Mouse (Mus musculus) CD4-positive, CD25-positive, alpha-beta regulatory T cell (primary cell): ENCODE data around the gene Cfdp1. TPM values are rescaled to one million over a fixed set of nuclear protein-coding genes. Genes with fewer than 3 reads are reported as not detected.

Experiments used
- polyA plus RNA-seq: library from polyadenylated mRNA; unstranded; fragments of 100-300 nt; shearing (Covaris generic); gene quantifications from one replicate; pipeline ENCODE4 v1.2.1, GENCODE M21; 2017

The Cfdp1 gene
- polyA plus RNA-seq, result 113 TPM

DNA sequence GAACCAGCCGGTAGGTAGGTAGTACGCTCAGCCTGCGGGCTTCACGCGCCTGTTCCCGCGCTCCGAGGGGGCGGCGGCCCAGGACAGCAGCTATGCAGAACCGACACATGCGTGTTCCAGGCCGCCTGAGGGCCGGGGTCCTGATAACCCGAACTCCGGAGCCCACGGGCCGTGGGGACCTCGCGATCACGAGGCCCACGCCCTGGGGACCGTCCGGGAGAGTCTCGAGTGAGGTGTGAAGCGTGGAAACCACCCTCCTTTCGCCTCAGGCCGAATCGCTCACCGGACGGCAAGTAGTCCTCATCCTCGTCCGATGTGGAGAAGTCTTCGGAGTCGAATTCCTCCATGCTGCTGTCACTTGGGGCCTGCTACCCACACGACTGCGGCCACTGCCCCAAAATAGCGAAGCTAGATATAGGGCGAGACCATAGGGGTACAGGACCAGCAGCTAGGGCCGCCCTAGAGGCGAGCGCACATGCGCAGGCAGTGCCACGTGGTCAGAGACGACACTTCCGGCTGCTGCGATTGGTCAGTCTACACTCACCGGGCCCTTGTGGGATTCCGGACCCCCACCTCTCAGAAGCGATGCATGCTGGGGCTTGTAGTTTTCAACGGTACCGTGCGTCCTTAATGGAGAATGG, at the start of gene Cfdp1:
Gene Cfdp1, minus strand, starts transcription at position 431 of the 641 bp plus-strand sequence.

GRCm38 (mm10) chr8:111876355-111876948, 22.4 kb upstream of the Cfdp1 start, which contains the start of gene Tmem170:
Gene Tmem170 (minus strand): TSS chr8:111876750.

DNA sequence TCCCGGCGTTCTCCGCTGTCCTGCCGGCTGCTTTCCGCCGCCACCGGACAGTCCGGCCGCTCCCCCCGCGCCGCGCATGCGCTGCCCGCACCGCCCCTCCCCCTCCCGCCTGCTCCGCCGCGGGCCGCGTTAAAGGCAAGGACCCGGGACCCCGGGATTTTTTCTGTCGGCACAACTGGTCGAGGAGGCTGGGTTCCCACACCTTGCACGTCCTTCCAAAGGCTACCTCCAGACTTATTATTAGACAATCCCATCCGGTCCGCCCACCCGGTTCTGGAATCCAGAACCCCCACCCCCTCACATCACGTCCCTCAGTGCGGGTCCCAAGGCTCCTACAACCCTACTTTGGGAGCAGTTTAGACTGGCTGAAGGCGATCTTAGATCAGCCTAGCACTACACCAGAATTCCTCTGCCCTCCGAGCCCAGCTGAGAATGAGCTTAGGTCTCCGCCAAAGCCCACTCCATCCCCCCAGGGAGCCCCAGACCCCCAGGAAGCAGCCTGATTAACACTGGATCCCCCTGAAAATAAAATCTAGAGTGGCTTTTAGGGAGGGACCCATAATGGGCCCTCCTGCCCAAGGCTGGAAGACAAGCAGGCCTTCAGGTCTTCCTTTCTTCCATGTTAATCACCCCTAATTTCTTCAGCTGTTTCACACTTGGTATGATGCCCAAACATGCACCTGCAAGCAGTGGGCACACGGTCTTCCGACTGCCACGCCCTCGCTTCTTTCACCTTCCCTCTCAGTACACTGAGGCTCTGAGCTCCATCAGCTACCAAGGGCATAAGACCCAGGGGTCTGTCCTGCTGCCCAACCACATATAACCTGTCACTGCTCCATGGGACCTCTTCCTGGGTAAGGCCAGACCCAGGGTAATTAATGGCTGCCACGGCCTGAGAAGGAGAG, 110.0 kb downstream of the Cfdp1 start, which contains the start of gene Bcar1:
Gene Bcar1, minus strand, starts transcription at position 18 of the 905 bp plus-strand sequence.

Other genes with a start within 250 kb of the Cfdp1 start
- gene Ldhd, start 223.9 kb downstream of the Cfdp1 start, polyA plus RNA-seq, result 2.7 TPM
- gene Zfp1, start 210.9 kb downstream of the Cfdp1 start, polyA plus RNA-seq, result 43.1 TPM
- gene Ctrb1, start 163.3 kb downstream of the Cfdp1 start, polyA plus RNA-seq, result not detected
- 0.32 TPM for gene Bcar1, start 110.5 kb downstream of the Cfdp1 start, polyA plus RNA-seq
- 0.96 TPM for gene Tmem170, start 22.5 kb upstream of the Cfdp1 start, polyA plus RNA-seq
- gene Chst5, start 56.2 kb upstream of the Cfdp1 start, polyA plus RNA-seq, result not detected
- gene Tmem231, start 79.6 kb upstream of the Cfdp1 start, polyA plus RNA-seq, result 2.2 TPM
- gene Gabarapl2, start 86.4 kb upstream of the Cfdp1 start, polyA plus RNA-seq, result 279 TPM
- 9.7 TPM for gene Adat1, start 138.0 kb upstream of the Cfdp1 start, polyA plus RNA-seq
- 100 TPM for gene Kars, start 157.0 kb upstream of the Cfdp1 start, polyA plus RNA-seq
- 32.7 TPM for gene Terf2ip, start 157.1 kb upstream of the Cfdp1 start, polyA plus RNA-seq
- 2.1 TPM for gene Gm6793, start 160.7 kb upstream of the Cfdp1 start, polyA plus RNA-seq